Comparison of ENCODE assay signal across 8 mouse cellular contexts in genomic region chr9:44487441-44487840, GRCm38 (mm10). TPM values are rescaled to one million over a fixed set of nuclear protein-coding genes. Genes with fewer than 3 reads are reported as not detected.
DNase-seq lines count a peak whose midpoint lies in the region; ATAC-seq lines count a peak whose summit lies in the region.

No protein-coding gene starts in this region.

- peak; percentile 64 to 68 for DNase-seq in adrenal gland, adult 18-20 months (ENCODE audit: low spot score in 2 of 2)
- DNase-seq in cerebellum, adult 8-10 months, result peak; percentile 40
- peak; percentile 99 for DNase-seq in heart, adult 11 months
- no peak for DNase-seq in frontal cortex, postnatal 36 days (ENCODE audit: low spot score in 2 of 2)
- DNase-seq in spleen, postnatal 36 days (ENCODE audit: low spot score in 2 of 2), result no peak

- H3K4me3 ChIP-seq in intestine, embryonic 16.5 days (ENCODE audit: low read length), result peak overlapping the region; percentile 93
- H3K4me3 ChIP-seq in liver, embryonic 15.5 days (replicated peaks), result peak overlapping the region; percentile 30
- H3K4me3 ChIP-seq in neural tube, embryonic 14.5 days (ENCODE audit: low read depth, low read length), result peak overlapping the region; percentile 4; the same call in 1 of the 2 replicates

- H3K27ac ChIP-seq in intestine, embryonic 16.5 days (ENCODE audit: low read length), result peak overlapping the region; percentile 94
- peak overlapping the region; percentile 79 for H3K27ac ChIP-seq in liver, embryonic 15.5 days (replicated peaks)
- H3K27ac ChIP-seq in neural tube, embryonic 14.5 days (ENCODE audit: low read depth, low read length), result peak overlapping the region; percentile 29; the same call in 1 of the 2 replicates

- H3K9ac ChIP-seq in intestine, embryonic 16.5 days (ENCODE audit: low read depth, low read length), result peak overlapping the region; percentile 64
- H3K9ac ChIP-seq in liver, embryonic 15.5 days, result no peak overlapping the region
- no peak overlapping the region for H3K9ac ChIP-seq in neural tube, embryonic 14.5 days (replicated peaks; ENCODE audit: low read depth, low read length)

- 8% methylated on average over 7 of the region's 7 CpGs for WGBS in intestine, embryonic 16.5 days
- 27% methylated on average over 7 of the region's 7 CpGs for WGBS in liver, embryonic 15.5 days (ENCODE audit: insufficient replicate concordance)
- 17% methylated on average over 7 of the region's 7 CpGs for WGBS in neural tube, embryonic 14.5 days

- no peaks in the 10 kb centered on the region for H3K9me3 ChIP-seq in intestine, embryonic 16.5 days (ENCODE audit: control insufficient read depth, low read length)
- no peaks in the 10 kb centered on the region for H3K9me3 ChIP-seq in liver, embryonic 15.5 days (replicated peaks)
- H3K9me3 ChIP-seq in neural tube, embryonic 14.5 days (ENCODE audit: control insufficient read depth, low read length), result no peaks in the 10 kb centered on the region

- peak overlapping the region; percentile 74 for H3K4me2 ChIP-seq in intestine, embryonic 16.5 days (ENCODE audit: low read depth, low read length)
- H3K4me2 ChIP-seq in liver, embryonic 15.5 days, result peak overlapping the region; percentile 73
- H3K4me2 ChIP-seq in neural tube, embryonic 14.5 days (ENCODE audit: low read depth, low read length), result peak overlapping the region; percentile 92

- H3K27me3 ChIP-seq in intestine, embryonic 16.5 days (replicated peaks; ENCODE audit: control insufficient read depth, insufficient read depth, low read length), result no peaks in the 10 kb centered on the region
- peaks cover 28% of the 10 kb centered on the region for H3K27me3 ChIP-seq in liver, embryonic 15.5 days
- H3K27me3 ChIP-seq in neural tube, embryonic 14.5 days (ENCODE audit: control insufficient read depth, insufficient read depth, low read length), result no peaks in the 10 kb centered on the region

- no peaks in the 10 kb centered on the region for H3K36me3 ChIP-seq in intestine, embryonic 16.5 days (ENCODE audit: control insufficient read depth, insufficient read depth, low read length)
- H3K36me3 ChIP-seq in liver, embryonic 15.5 days (replicated peaks), result no peaks in the 10 kb centered on the region
- H3K36me3 ChIP-seq in neural tube, embryonic 14.5 days (ENCODE audit: control insufficient read depth, insufficient read depth, low read length), result no peaks in the 10 kb centered on the region

- peaks cover 86% of the 10 kb centered on the region for H3K4me1 ChIP-seq in intestine, embryonic 16.5 days (ENCODE audit: control insufficient read depth, insufficient read depth, low read length)
- peaks cover 54% of the 10 kb centered on the region for H3K4me1 ChIP-seq in liver, embryonic 15.5 days (replicated peaks)
- H3K4me1 ChIP-seq in neural tube, embryonic 14.5 days (ENCODE audit: control insufficient read depth, insufficient read depth, low read length), result peaks cover 72% of the 10 kb centered on the region

- peak; percentile 58 for ATAC-seq in intestine, embryonic 16.5 days
- ATAC-seq in liver, embryonic 15.5 days (ENCODE audit: insufficient read depth), result peak; percentile 21
- no peak for ATAC-seq in neural tube, embryonic 14.5 days (ENCODE audit: low read depth)

RNA-seq across cellular contexts. Expression of gene Bcl9l, which starts 4.8 kb away (rescaled TPM):
- 10 to 100 TPM; 41.3 to 46.6 TPM for total RNA-seq in adrenal gland, adult 18-20 months (2021)
- 5.1 and 5.9 TPM in 2 replicates for polyA plus RNA-seq in intestine, embryonic 16.5 days (2015; fragmentation: Nextera tagmentation; extraction: Ambion mirVana)
- polyA plus RNA-seq in liver, embryonic 15.5 days (2015; fragmentation: Nextera tagmentation; extraction: Ambion mirVana), result 1.9 and 2.3 TPM in 2 replicates
- polyA plus RNA-seq in neural tube, embryonic 14.5 days (2014; fragmentation: Nextera tagmentation; extraction: Ambion mirVana), result 11.5 and 12.3 TPM in 2 replicates

RNA-seq across cellular contexts. Expression of gene Upk2, which starts 32.7 kb away (rescaled TPM):
- not detected for total RNA-seq in adrenal gland, adult 18-20 months (2021)
- polyA plus RNA-seq in intestine, embryonic 16.5 days (2015; fragmentation: Nextera tagmentation; extraction: Ambion mirVana), result 0.61 and 0.80 TPM in 2 replicates
- polyA plus RNA-seq in liver, embryonic 15.5 days (2015; fragmentation: Nextera tagmentation; extraction: Ambion mirVana), result not detected in 2 replicates
- polyA plus RNA-seq in neural tube, embryonic 14.5 days (2014; fragmentation: Nextera tagmentation; extraction: Ambion mirVana), result not detected in 2 replicates

RNA-seq across cellular contexts. Expression of gene Foxr1, which starts 46.5 kb away (rescaled TPM):
- total RNA-seq in adrenal gland, adult 18-20 months (2021), result not detected
- not detected in 2 replicates for polyA plus RNA-seq in intestine, embryonic 16.5 days (2015; fragmentation: Nextera tagmentation; extraction: Ambion mirVana)
- polyA plus RNA-seq in liver, embryonic 15.5 days (2015; fragmentation: Nextera tagmentation; extraction: Ambion mirVana), result 0.06 TPM in 1 of 2 replicates, not detected in the other
- polyA plus RNA-seq in neural tube, embryonic 14.5 days (2014; fragmentation: Nextera tagmentation; extraction: Ambion mirVana), result not detected in 2 replicates

Comparison
In these comparisons a context has a peak if more than half of its experiments do, and no peak if none do; other contexts are left out.
1. DNase-seq: peak in adrenal gland, adult 18-20 months (2 of 2), cerebellum, adult 8-10 months (single experiment) and heart, adult 11 months (single experiment); none in frontal cortex, postnatal 36 days (0 of 2) and spleen, postnatal 36 days (0 of 2).
2. H3K27ac ChIP-seq: peak in every context shown above with its lines; median percentile 94 in intestine, embryonic 16.5 days; 79 in liver, embryonic 15.5 days; 29 in neural tube, embryonic 14.5 days.
3. H3K4me3 ChIP-seq: peak in every context shown above with its lines; median percentile 93 in intestine, embryonic 16.5 days; 30 in liver, embryonic 15.5 days; 4 in neural tube, embryonic 14.5 days.
4. Peak in every context shown above with its lines, with median percentiles within 50 percentile points of each other: H3K4me2 ChIP-seq.